In genomic region chr4:123717574-123718433, GRCm38 (mm10) we compare ENCODE assay signal across 8 mouse cellular contexts. TPM values are rescaled to one million over a fixed set of nuclear protein-coding genes. Genes with fewer than 3 reads are reported as not detected.
DNase-seq lines count a peak whose midpoint lies in the region; ATAC-seq lines count a peak whose summit lies in the region.

Ndufs5 (minus strand) TSS chr4:123718202.

- peak within 1 kb of the TSS; percentile 80 for H3K9ac ChIP-seq in hindbrain, embryonic 14.5 days

- peak within 1 kb of the TSS; percentile 58 for H3K27ac ChIP-seq in hindbrain, embryonic 14.5 days

- peak within 1 kb of the TSS; percentile 63 for H3K4me3 ChIP-seq in hindbrain, embryonic 14.5 days (replicated peaks; ENCODE audit: low read length)

- peaks cover 4% of the 10 kb centered on the region; the same call in 1 of the 2 replicates for H3K4me1 ChIP-seq in hindbrain, embryonic 14.5 days (replicated peaks; ENCODE audit: control insufficient read depth, insufficient read depth, low read length)

- peaks cover 23% of the 10 kb centered on the region for H3K36me3 ChIP-seq in hindbrain, embryonic 14.5 days (replicated peaks; ENCODE audit: control insufficient read depth, insufficient read depth)

- no peaks in the 10 kb centered on the region for H3K27me3 ChIP-seq in hindbrain, embryonic 14.5 days (ENCODE audit: control insufficient read depth, insufficient read depth, low read length)

- ATAC-seq in hindbrain, embryonic 14.5 days (ENCODE audit: low FRiP score) = peak; percentile 96

- H3K4me2 ChIP-seq in hindbrain, embryonic 14.5 days (replicated peaks) = peak within 1 kb of the TSS; percentile 79

- H3K9me3 ChIP-seq in hindbrain, embryonic 14.5 days (ENCODE audit: control insufficient read depth, low read length) = no peaks in the 10 kb centered on the region

- under 1% methylated on average over 40 of the region's 40 CpGs for WGBS in hindbrain, embryonic 14.5 days

- peak; percentile 97 for DNase-seq in R1 (ENCODE audit: low read depth, low spot score)
- peak; percentile 99 for DNase-seq in cerebellum, postnatal 25 days
- peak; percentile 94 to 95 for DNase-seq in frontal cortex, postnatal 25 days (ENCODE audit: low spot score in 2 of 2)
- DNase-seq in hindbrain, embryonic 14.5 days (ENCODE audit: low spot score) = peak; percentile 96
- peak; percentile 94 to 95 for DNase-seq in layer of hippocampus, postnatal 36 days
- peak; percentile 99 for DNase-seq in lung, postnatal 36 days
- DNase-seq in retina, postnatal 1 day = peak; percentile 98
- DNase-seq in urinary bladder, adult 18-20 months (ENCODE audit: low spot score in 2 of 2) = peak; percentile 94 to 95

RNA-seq across cellular contexts. Expression of gene Ndufs5, which starts in this region (rescaled TPM):
- 501 and 593 TPM in 2 replicates for polyA plus RNA-seq in hindbrain, embryonic 14.5 days (2014; fragmentation: Nextera tagmentation; extraction: Ambion mirVana)
- total RNA-seq in layer of hippocampus, postnatal 36 days (2021) = 100 to 1,000 TPM; 180 to 196 TPM

Comparison
In these comparisons a context has a peak if more than half of its experiments do, and no peak if none do; other contexts are left out.
1. Peak in every context shown above with its lines: DNase-seq, ATAC-seq, H3K4me3 ChIP-seq and H3K27ac ChIP-seq.